Mouse (Mus musculus) limb, embryonic 12.5 days (tissue): ENCODE data around the gene Rtel1. TPM values are rescaled to one million over a fixed set of nuclear protein-coding genes. Genes with fewer than 3 reads are reported as not detected.

Source experiments
- ATAC-seq: fragments of 200-750 bp; cut with Nextera tagmentation; 2 replicates; pipeline ENCODE4 v1.8.0; 2017; ENCODE audit warnings: low read depth, moderate TSS enrichment; ENCODE audit not compliant: insufficient number of reproducible peaks, insufficient read depth, low FRiP score, low TSS enrichment
- H3K27ac ChIP-seq: fragments of 300-500 bp; sonication (generic); 2 replicates; pipeline ENCODE4 v1.5.1; 2016; ENCODE audit warnings: mild to moderate bottlenecking, moderate library complexity
- H3K27me3 ChIP-seq: fragments of 300-500 bp; sonication (generic); 2 replicates; pipeline ENCODE4 v1.6.1; 2016; ENCODE audit warnings: mild to moderate bottlenecking, moderate library complexity
- H3K36me3 ChIP-seq: fragments of 300-500 bp; sonication (generic); 2 replicates; pipeline ENCODE4 v1.6.1; 2016; ENCODE audit warnings: mild to moderate bottlenecking, moderate library complexity
- H3K4me1 ChIP-seq: fragments of 300-500 bp; sonication (generic); replicated peaks from 2 replicates; pipeline ENCODE4 v1.6.1; 2016
- H3K4me2 ChIP-seq: fragments of 300-500 bp; sonication (generic); 2 replicates; pipeline ENCODE4 v1.6.1; 2016; ENCODE audit warnings: mild to moderate bottlenecking, moderate library complexity
- H3K4me3 ChIP-seq: fragments of 300-500 bp; sonication (generic); replicated peaks from 2 replicates; pipeline ENCODE4 v1.5.1; 2016; ENCODE audit warnings: mild to moderate bottlenecking
- H3K9ac ChIP-seq: fragments of 300-500 bp; sonication (generic); replicated peaks from 2 replicates; pipeline ENCODE4 v1.6.1; 2016; ENCODE audit warnings: mild to moderate bottlenecking, moderate library complexity
- H3K9me3 ChIP-seq: fragments of 300-500 bp; sonication (generic); 2 replicates; pipeline ENCODE4 v1.6.1; 2016; ENCODE audit warnings: mild to moderate bottlenecking, moderate library complexity
- WGBS: fragments of 180-500 bp; shearing (Covaris S2); methylation state at CpG from one replicate; pipeline ENCODE4 v1.1.7; 2016; 5-methylcytosine and 5-hydroxymethylcytosine counted together
- polyA plus RNA-seq: library from polyadenylated mRNA; unstranded; fragments of >200 nt; fragmentation: Nextera tagmentation; extraction: Ambion mirVana; gene quantifications from 2 replicates; pipeline ENCODE4 v1.2.1, GENCODE M21; 2016

Gene Rtel1
- polyA plus RNA-seq, 1 experiment from 2014 or later, result 69.9 TPM

GRCm38 (mm10) chr2:181378701-181379100, 59.2 kb downstream of the Rtel1 start:
- no peaks in the 10 kb centered on the region for H3K4me1 ChIP-seq
- no peak for ATAC-seq
- no peak overlapping the region for H3K27ac ChIP-seq
- no peaks in the 10 kb centered on the region for H3K9me3 ChIP-seq
- WGBS, result 89% methylated on average over 5 of the region's 5 CpGs
- peaks cover 56% of the 10 kb centered on the region for H3K36me3 ChIP-seq
- no peak overlapping the region for H3K4me2 ChIP-seq
- no peak overlapping the region for H3K9ac ChIP-seq
- no peaks in the 10 kb centered on the region for H3K27me3 ChIP-seq
- no peak overlapping the region for H3K4me3 ChIP-seq

- Histone ChIP-seq H3K36me3 (peaks cover 67% of the 10 kb centered on the region), H3K27ac (no peak within 1 kb of the TSS)
- 95% methylated on average over 12 of the region's 12 CpGs for WGBS
Observed at GRCm38 (mm10) chr2:181379778-181380177, 60.2 kb downstream of the Rtel1 start, which contains the start of gene Lime1. Gene Lime1, plus strand, starts transcription at chr2:181380078.

GRCm38 (mm10) chr2:181380251-181380650, 60.7 kb downstream of the Rtel1 start:
- 84% methylated on average over 5 of the region's 5 CpGs for WGBS
- ATAC-seq, result no peak

More at GRCm38 (mm10) chr2:181379778-181380177, 60.2 kb downstream of the Rtel1 start, which contains the start of gene Lime1:
- no peak within 1 kb of the TSS for H3K4me2 ChIP-seq
- no peaks in the 10 kb centered on the region for H3K9me3 ChIP-seq
- H3K4me1 ChIP-seq, result no peaks in the 10 kb centered on the region
- no peak within 1 kb of the TSS for H3K4me3 ChIP-seq
- H3K27me3 ChIP-seq, result no peaks in the 10 kb centered on the region
- no peak for ATAC-seq
- H3K9ac ChIP-seq, result no peak within 1 kb of the TSS

GRCm38 (mm10) chr2:181381107-181381506, 61.6 kb downstream of the Rtel1 start:
- Histone ChIP-seq H3K36me3 (peaks cover 79% of the 10 kb centered on the region), H3K9ac (no peak overlapping the region), H3K4me2 (no peak overlapping the region), H3K4me1 (no peaks in the 10 kb centered on the region), H3K27ac (no peak overlapping the region), H3K9me3 (no peaks in the 10 kb centered on the region), H3K27me3 (no peaks in the 10 kb centered on the region), H3K4me3 (no peak overlapping the region)
- ATAC-seq, result no peak
- WGBS, result 93% methylated on average over 5 of the region's 5 CpGs

More at GRCm38 (mm10) chr2:181380251-181380650, 60.7 kb downstream of the Rtel1 start:
- Histone ChIP-seq H3K4me3 (no peak overlapping the region), H3K4me1 (no peaks in the 10 kb centered on the region), H3K4me2 (no peak overlapping the region), H3K27ac (no peak overlapping the region), H3K27me3 (no peaks in the 10 kb centered on the region), H3K9ac (no peak overlapping the region), H3K9me3 (no peaks in the 10 kb centered on the region), H3K36me3 (peaks cover 72% of the 10 kb centered on the region)

GRCm38 (mm10) chr2:181381631-181382306, 62.2 kb downstream of the Rtel1 start:
- Histone ChIP-seq H3K4me3 (no peak overlapping the region), H3K9ac (no peak overlapping the region), H3K27ac (no peak overlapping the region), H3K27me3 (no peaks in the 10 kb centered on the region), H3K4me2 (no peak overlapping the region), H3K9me3 (no peaks in the 10 kb centered on the region), H3K4me1 (no peaks in the 10 kb centered on the region), H3K36me3 (peaks cover 86% of the 10 kb centered on the region)
- ATAC-seq, result no peak
- WGBS, result 87% methylated on average over 6 of the region's 6 CpGs

- 91% methylated on average over 7 of the region's 7 CpGs for WGBS
- Histone ChIP-seq H3K27ac (no peak overlapping the region), H3K4me1 (no peaks in the 10 kb centered on the region), H3K9me3 (no peaks in the 10 kb centered on the region), H3K4me2 (no peak overlapping the region), H3K36me3 (peaks cover 83% of the 10 kb centered on the region), H3K4me3 (no peak overlapping the region), H3K9ac (no peak overlapping the region), H3K27me3 (no peaks in the 10 kb centered on the region)
- ATAC-seq, result peak; percentile 21; the same call in 1 of the 2 replicates
Observed at GRCm38 (mm10) chr2:181384463-181384862, 64.9 kb downstream of the Rtel1 start.

GRCm38 (mm10) chr2:181384919-181385391, 65.4 kb downstream of the Rtel1 start:
- Histone ChIP-seq H3K9me3 (no peaks in the 10 kb centered on the region), H3K9ac (no peak overlapping the region), H3K4me3 (no peak overlapping the region), H3K36me3 (peaks cover 78% of the 10 kb centered on the region), H3K27ac (no peak overlapping the region), H3K4me1 (no peaks in the 10 kb centered on the region), H3K27me3 (no peaks in the 10 kb centered on the region), H3K4me2 (no peak overlapping the region)
- 84% methylated on average over 4 of the region's 4 CpGs for WGBS
- ATAC-seq, result no peak

GRCm38 (mm10) chr2:181385885-181386284, 66.3 kb downstream of the Rtel1 start:
- ATAC-seq, result no peak
- Histone ChIP-seq H3K36me3 (peaks cover 71% of the 10 kb centered on the region), H3K9me3 (no peaks in the 10 kb centered on the region), H3K4me3 (no peak overlapping the region), H3K4me1 (no peaks in the 10 kb centered on the region), H3K27ac (no peak overlapping the region), H3K4me2 (no peak overlapping the region), H3K27me3 (no peaks in the 10 kb centered on the region), H3K9ac (no peak overlapping the region)
- 88% methylated on average over 3 of the region's 3 CpGs for WGBS

GRCm38 (mm10) chr2:181386663-181387210, 67.2 kb downstream of the Rtel1 start:
- WGBS, result 77% methylated on average over 3 of the region's 4 CpGs
- ATAC-seq, result no peak
- H3K9me3 ChIP-seq, result no peaks in the 10 kb centered on the region
- no peak overlapping the region for H3K9ac ChIP-seq
- no peaks in the 10 kb centered on the region for H3K27me3 ChIP-seq
- no peaks in the 10 kb centered on the region for H3K4me1 ChIP-seq
- H3K4me2 ChIP-seq, result no peak overlapping the region
- H3K27ac ChIP-seq, result no peak overlapping the region
- no peak overlapping the region for H3K4me3 ChIP-seq
- peaks cover 71% of the 10 kb centered on the region for H3K36me3 ChIP-seq

GRCm38 (mm10) chr2:181390136-181390870, 70.8 kb downstream of the Rtel1 start:
- Histone ChIP-seq H3K4me2 (no peak overlapping the region), H3K9ac (no peak overlapping the region), H3K4me3 (no peak overlapping the region), H3K9me3 (no peaks in the 10 kb centered on the region), H3K27ac (no peak overlapping the region), H3K4me1 (no peaks in the 10 kb centered on the region), H3K27me3 (no peaks in the 10 kb centered on the region), H3K36me3 (peaks cover 36% of the 10 kb centered on the region)
- 77% methylated on average over 4 of the region's 4 CpGs for WGBS
- ATAC-seq, result no peak

- Histone ChIP-seq H3K9me3 (no peaks in the 10 kb centered on the region), H3K36me3 (peaks cover 29% of the 10 kb centered on the region), H3K4me3 (no peak overlapping the region), H3K27ac (no peak overlapping the region), H3K27me3 (no peaks in the 10 kb centered on the region), H3K4me2 (no peak overlapping the region), H3K4me1 (no peaks in the 10 kb centered on the region), H3K9ac (no peak overlapping the region)
- WGBS, result 88% methylated on average over 15 of the region's 15 CpGs
- peak; percentile 19; the same call in 1 of the 2 replicates for ATAC-seq
Observed at GRCm38 (mm10) chr2:181391022-181391421, 71.5 kb downstream of the Rtel1 start.
